Mouse (Mus musculus) heart, adult 11 months (tissue): ENCODE measurements at regions not wholly inside any gene's neighbourhood (a gene's known extent, or its start where the extent isn't known, plus 50 kb on each side); places are given as distances from the start of the nearest gene placed in this dataset.

Source experiments
- DNase-seq: peaks from one replicate; pipeline ENCODE4 v3.0.0; 2022

DNA sequence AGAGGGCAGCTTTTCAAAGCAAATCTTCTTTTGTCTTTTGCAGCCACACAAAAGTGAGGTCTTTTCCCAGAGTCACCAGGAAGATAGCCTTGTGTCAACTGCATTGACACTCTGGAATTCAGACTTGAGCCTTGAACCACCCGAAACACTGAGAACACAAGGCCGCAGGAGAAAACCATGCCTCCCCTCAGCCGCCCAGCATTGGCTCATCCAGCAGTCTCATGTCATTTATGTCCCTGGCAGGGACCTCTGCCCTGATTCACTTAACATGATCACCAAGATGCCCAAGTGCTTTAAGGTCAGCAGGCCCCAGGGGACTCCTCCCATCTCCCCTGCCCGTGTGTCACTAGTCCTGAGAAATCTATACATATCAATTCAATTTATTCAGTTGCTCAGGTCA lies 173.1 kb upstream of the Kdm8 start:
- no peak for DNase-seq

DNA sequence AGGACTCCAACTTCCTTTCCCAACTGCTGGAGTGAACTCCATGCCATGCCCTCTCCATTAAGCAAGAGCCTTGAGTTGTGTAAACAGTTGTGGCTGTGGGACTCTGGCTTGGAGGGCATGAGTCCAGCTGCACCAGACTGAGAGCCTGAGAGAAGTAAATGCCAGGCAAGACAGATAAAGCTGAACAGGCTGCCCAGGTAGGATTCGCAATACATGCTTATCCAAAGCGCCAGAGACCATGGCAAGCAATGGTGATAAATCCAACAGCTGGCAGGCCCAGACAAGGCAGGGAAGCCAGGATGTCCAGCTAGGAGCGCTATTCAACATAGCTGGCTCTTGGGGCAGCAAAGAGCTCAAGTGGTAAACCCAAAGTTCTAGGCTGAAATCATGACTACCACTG lies 163.1 kb upstream of the Kdm8 start:
- DNase-seq: no peak

DNA sequence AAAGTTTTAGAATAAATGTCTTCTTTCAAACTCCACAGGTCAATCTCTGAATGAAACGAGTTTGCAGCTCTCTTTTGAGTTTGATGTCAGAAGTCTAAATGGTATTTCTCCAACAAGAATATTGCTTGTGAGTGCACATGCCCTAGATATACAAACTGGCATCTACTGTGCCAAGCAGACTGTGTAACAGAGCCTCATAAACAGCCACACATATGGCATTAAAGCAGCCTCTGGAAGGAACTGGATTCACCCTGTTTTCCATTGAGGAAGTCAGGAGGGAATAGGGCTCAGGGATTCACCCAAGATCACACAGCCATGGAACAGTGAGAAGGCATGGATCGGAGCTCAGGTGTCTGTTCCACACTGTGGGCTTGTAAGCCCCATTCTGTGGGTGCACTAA lies 149.2 kb upstream of the Kdm8 start:
- DNase-seq: no peak

DNA sequence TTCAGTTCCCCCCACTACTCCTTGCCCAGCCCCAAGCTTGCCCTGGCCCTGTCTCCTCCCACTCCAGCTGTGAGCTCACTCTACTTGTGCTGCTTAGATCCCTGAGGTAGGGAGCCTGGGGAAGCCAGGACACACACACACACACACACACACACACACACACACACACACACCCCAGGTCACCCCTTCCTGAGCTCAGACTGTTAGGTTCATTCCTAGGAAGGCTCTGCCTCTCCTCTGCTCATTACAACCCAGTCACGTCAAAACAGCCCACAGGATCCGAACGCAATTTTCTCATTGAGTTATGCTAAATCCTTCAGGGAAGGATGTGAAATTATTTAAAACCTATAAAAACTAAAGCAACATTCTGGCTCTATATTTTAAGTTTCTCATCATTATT lies 136.0 kb upstream of the Kdm8 start:
- no peak for DNase-seq

DNA sequence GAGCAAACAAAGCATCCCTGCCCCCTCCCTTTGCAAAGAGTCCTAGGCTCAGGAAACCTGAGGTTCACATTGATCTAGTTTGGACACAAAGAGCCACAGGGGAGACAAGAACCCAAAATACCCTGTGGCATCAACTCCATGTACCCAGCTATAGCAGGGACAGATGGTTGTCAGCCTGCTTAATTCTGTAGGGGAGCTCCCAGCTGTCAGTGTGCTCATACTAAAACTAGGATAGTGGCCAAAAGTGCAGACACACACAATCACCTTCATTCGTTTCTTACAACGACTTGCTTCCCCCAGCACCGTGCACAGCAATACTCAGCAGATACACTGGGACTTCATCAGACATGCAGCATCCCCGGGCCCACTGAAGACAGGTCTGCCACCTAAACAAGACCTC lies 133.5 kb upstream of the Kdm8 start:
- no peak for DNase-seq

DNA sequence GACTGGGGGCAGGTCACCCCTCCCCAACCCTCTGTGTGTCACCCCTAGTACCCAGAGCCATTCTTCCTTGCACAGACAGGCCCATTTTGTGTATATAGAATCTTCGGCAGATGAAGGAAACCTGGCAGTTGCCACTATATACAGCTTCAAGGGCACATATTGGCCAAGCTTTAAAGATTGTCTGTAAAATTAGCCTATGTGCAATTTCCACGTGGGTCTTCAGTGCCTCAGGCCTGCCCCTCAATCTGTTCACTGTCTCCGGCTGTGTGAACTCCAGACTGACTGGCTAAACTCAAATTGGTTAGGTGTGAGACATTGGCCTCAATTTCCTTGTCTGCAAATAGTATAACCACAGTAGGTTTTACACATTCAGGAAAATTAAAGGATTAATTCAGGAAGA lies 130.9 kb upstream of the Kdm8 start:
- no peak for DNase-seq

DNA sequence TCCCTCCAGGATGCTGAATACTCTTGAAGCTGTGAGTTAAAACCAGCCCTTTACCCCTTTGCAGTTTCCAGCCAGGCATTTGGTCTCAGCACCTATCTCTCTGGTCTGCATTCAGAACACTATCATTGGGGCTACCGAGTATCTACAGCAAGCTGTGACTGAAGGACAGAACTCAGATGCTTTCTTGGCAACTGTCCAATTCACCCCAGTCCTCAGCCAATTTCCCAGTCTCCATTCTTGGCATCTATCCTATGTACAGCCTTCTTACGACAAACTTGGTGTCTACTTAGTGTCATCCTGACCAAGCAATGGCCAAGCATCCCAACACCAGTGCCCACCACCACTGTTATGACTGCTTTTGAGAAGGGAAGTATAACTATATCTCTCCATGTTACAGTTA lies 109.7 kb upstream of the Kdm8 start:
- DNase-seq: no peak

DNA sequence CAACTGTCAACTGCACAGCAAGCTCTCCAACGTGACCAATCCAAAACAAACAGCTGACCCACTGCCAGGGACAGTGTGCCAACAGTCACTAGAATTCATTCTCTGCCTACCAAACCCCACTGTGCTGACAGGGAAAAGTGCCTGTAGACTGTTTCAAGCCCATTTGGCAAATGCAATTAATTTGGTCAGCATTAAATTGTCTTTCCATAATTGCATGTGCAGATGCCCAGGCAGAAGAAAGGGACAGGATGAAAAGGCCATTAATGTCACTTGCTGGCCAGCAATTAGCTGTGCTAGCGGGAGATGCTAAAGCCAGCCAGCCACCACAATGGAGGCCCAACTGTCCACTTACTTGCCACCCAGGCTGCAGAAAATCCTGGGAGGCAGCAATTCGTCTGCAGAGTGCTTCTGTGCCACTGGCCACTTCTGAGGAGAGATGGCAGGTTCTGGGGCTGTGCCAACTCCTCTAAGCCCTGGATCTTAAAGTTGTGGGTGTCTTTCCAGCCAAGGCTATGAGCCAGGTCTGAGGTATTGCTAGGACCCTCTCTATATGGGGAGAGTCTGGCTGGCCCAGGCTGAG lies 108.8 kb upstream of the Kdm8 start:
- DNase-seq: no peak

DNA sequence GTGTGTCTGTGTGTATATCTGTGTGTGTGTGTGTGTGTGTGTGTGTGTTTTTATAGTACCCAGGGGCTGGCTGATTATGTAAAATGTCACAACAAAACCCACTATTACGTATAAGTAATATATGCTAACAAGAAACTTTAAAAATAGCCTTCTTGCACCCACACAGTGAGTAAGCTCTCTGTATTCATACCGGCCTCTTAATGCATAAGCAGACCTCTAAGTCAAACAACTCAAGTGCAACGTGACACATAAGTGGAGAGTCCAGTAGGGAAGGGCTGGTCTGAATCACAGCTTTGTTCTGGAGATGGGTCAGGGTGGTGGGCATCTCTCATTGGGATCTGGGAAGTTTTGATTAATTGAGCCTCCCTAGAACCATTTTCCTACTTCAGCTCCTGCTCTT lies 107.7 kb upstream of the Kdm8 start:
- no peak for DNase-seq

DNA sequence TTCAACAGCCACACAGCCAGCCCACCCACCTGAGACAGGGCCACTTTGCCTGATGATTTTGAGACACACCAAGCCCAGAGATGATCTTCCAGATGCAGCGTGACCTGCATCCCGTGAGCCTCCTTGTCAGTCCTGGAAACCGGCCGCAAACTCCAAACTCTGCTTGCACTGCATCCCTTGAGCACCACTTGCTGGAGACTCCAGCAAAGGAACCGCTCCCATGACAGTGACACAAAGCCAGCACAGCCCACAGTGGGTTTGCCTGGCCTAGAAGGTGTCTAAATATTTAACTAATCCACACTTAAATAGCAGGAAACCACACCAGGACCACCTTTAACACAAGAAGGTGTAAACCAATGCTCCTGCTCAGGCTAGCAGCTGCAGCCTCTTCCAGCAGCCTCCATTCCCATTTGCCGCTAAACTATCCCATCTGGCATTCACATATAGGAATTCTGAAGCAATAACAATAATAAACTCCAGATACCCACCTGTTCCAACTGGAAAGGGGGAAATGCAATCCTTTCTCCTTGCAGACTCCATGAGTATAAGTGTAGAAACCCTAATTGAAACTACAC lies 106.2 kb upstream of the Kdm8 start:
- no peak for DNase-seq

DNA sequence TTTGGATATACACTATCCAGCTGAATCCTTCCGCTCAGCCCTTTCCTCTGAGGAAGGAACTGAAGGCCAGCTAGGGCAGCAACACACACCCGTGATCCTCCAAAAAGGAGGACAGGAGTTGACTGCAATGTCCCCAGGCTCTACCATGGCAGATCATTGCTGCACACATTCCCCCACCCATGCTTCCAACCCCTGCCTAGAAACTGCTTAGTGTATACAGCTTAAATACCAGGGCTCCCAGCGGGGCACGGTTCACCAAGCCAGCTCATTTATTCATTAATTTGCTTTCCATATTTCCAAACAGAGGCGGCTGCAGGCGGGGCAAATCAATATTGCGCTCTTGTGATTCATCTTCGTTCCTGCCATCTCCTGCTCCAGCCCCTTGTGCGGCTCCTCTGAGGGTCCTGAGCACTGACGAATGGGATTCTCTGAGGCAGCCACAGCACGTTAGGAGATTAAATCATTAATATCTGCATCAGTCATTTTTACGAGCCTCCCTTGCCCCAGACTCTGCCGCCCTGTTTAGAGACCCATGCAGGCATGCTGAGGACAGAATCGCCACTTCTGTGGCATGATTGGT lies 104.1 kb upstream of the Kdm8 start:
- no peak for DNase-seq

DNA sequence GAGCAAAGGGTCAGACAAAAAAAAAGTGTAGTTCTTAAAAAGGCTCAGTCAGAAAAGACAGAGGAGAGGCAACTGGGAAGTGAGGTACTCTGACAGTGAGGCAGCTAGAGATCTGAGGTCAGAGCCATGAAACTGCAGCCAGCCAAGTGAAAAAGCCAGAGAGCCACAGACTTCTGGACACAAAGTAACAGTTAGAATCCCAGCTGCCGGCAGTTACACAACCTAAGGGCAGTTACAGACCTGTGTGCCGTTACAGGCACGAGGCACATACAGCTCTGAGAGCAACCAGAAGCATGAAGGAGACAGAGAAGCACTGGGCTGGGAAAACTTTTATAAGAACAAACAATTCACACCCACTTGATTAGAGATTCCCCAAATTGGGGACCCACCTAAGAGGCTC lies 94.9 kb upstream of the Kdm8 start:
- peak; percentile 45 for DNase-seq

DNA sequence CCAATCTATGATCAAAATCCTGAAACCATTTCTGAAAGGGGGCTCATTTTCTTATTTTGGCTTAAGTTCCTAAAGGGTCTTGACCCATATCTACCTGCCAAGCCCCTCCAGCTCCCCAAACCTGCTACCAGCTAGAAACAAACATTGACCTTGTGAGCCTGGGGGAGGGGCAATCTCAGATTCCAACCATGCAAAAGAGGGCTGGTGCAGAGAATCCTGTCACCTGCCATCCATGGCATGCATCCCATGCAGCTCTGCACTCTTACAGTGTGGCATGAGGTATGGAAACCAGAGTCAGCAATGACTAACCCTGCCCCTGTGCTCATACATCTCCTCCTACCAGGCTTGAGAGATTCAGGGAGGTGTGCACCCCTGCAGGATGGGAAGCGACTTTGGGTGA lies 90.3 kb upstream of the Kdm8 start:
- DNase-seq: peak; percentile 42

DNA sequence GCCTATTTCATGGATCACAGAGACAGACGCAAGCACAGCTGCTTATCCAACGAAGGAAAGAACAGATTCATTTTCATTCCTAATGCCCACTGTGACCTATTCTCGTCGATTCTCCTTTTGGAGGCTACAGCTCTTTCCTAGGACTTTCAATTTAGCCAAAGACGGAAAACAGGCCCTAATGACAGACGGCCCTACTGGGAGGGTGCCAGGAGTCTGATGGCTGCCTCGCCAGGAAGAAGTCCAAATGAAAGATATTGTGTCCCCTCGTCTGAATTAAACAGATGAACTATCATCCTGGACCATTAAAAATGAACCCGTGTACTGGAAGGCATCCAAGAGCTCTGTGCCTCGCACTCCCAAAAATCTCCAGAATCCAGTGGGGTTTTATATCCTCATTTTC lies 89.5 kb upstream of the Kdm8 start:
- DNase-seq: peak; percentile 4

DNA sequence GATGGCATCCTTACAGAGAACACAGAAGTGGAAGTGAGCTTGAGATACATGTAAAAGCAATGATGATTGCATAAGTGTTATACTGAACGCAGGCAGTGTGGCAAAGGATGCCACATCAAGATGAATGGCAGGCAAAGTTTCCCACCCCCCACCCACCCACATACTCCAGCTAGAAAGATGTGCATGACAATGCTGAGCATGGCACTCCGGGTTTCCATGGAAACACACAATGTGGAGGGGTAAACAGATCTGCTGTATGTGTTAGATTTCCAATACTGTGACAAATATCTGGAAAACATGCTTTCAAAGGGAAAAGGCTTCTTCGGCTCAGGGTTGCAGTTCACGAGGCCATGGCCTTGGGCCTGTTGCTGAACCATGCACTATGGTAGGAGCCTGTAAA lies 86.5 kb upstream of the Kdm8 start:
- peak; percentile 29 for DNase-seq

DNA sequence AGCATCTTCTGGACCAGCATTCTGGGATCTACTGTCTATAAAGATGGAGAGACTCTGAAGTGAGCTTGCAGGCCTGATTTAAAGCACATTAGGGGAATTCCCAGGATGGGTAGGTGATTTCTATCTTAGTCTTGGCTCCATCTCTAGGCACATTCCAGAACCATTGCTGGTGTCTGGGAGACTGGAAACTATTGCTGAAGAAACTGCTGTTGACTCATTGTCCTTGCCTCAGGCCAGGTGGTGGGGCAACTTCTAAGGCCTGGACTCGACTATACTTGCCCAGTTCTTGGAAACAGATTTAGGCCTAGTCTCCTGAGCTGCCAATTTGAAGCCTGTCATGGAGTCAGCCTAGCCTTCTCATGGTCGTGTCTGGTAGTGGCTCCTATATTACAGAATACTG lies 61.5 kb upstream of the Kdm8 start:
- peak; percentile 68 for DNase-seq

DNA sequence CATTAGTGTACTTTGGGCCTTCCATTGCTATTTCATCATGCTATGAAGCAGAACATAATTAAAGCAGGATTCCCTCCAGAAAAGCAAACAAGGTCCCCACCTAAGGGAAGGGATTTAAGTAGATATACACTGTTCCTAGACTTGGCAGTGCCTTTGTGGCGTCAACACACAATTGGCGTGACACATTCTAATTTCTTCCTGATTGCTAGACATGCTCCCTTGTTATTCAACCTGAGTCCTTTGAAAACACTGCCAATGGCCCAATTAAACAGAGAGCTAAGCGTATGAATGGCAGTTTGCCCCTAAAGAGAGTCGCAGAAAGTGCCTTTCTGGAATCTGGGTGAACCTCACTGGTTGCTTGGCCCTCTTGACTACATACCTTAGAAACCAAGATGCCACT lies 60.3 kb upstream of the Kdm8 start:
- DNase-seq: no peak

DNA sequence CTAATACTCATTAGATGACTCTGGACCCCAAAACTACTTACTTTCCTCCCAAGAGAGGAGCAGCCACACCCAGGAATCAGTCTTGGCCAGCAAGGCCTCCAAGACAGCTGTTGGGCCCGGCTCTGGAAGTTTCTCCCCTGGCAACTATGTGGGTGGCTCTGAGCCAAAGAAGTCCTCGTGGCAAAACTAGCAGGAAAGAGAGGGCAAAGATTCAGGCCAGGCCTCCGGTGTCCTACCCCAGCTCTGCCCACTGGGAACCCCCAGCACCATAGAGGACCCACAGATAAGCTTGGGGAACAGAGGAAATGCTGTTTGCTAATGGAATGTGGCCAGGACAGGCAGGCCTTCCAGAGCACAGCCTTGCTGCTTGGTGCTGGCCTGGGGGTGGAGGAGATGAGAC lies 51.9 kb upstream of the Kdm8 start:
- DNase-seq: peak; percentile 95

DNA sequence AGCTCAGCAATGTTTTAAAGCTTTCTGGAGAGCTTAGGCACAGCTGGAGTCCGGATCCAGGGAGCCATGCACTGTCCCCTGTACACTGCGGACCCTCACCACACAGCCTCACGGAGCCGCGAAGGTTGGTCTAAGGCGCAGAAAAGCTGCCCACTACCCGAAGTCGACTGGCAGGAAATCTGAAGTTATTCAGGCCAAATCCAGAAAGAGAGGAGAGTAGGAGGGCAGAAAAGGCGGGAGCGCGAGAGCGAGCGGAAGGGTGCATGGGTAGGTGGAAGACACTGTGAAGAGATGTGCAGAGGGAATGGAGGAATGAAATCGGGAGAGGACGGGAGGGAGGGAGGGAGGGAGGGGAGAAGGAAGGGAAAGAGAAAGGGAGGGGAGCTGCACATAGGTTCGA lies 51.2 kb upstream of the Kdm8 start:
- no peak for DNase-seq

DNA sequence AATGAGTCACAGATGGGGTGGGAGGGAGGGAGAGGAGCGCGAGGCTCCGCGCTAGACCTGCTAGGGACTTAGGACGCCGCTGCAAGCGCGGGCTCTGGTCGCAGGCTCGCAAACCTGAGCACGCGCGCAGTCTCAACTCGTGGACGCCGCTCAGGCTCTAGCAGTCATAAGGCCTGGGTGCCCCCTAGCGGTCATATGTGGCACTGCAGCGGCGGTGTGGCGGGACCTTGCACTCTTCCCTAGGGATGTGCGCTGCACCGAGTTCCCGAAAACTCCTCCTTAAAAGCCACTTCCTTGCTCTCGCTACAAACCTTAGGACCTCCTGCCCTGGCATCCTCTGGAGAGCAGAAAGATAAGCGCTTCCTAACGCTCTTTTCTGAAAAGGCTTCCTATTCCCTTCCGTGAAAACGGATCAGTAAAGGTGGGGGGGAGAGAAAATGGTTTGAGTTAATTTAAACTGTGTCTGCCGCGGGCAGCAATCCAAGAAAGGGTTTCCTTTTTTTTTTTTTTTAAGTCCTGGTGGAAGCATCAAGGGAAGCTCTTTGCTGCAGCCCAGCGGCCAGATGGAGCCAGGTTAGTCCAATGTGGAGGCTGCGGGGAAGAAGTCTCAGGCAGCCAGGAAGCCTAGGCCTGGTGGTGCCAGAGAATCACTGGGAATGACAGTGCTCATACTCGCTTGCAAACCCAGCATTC lies 50.7 kb upstream of the Kdm8 start:
- DNase-seq: peak; percentile 99
